Mouse (Mus musculus) intestine, postnatal 0 days (tissue): ENCODE results near the gene Copb1. TPM values are rescaled to one million over a fixed set of nuclear protein-coding genes. Genes with fewer than 3 reads are reported as not detected.

Experiments
- ATAC-seq: fragments of 200-750 bp; cut with Nextera tagmentation; 2 replicates; pipeline ENCODE4 v1.8.0; 2017; ENCODE audit warnings: mild to moderate bottlenecking, moderate TSS enrichment, moderate library complexity
- H3K27ac ChIP-seq: fragments of 300-500 bp; sonication (generic); 2 replicates; pipeline ENCODE4 v1.5.1; 2014; ENCODE audit warnings: mild to moderate bottlenecking, low read depth, low read length, moderate library complexity
- H3K27me3 ChIP-seq: fragments of 300-500 bp; sonication (generic); replicated peaks from 2 replicates; pipeline ENCODE4 v1.6.1; 2014; ENCODE audit warnings: low read length, mixed read lengths; ENCODE audit not compliant: control insufficient read depth, insufficient read depth
- H3K36me3 ChIP-seq: fragments of 300-500 bp; sonication (generic); 2 replicates; pipeline ENCODE4 v1.6.1; 2014; ENCODE audit warnings: mild to moderate bottlenecking, moderate library complexity; ENCODE audit not compliant: control insufficient read depth, insufficient read depth
- H3K4me1 ChIP-seq: fragments of 300-500 bp; sonication (generic); replicated peaks from 2 replicates; pipeline ENCODE4 v1.6.1; 2014; ENCODE audit warnings: antibody characterized with exemption, low read length, mixed read lengths; ENCODE audit not compliant: control insufficient read depth, insufficient read depth
- H3K4me2 ChIP-seq: fragments of 300-500 bp; sonication (generic); replicated peaks from 2 replicates; pipeline ENCODE4 v1.6.1; 2014; ENCODE audit warnings: low read depth, mild to moderate bottlenecking, moderate library complexity
- H3K4me3 ChIP-seq: fragments of 300-500 bp; sonication (generic); 2 replicates; pipeline ENCODE4 v1.5.1; 2014; ENCODE audit warnings: low read depth, low read length
- H3K9ac ChIP-seq: fragments of 300-500 bp; sonication (generic); 2 replicates; pipeline ENCODE4 v1.6.1; 2014; ENCODE audit warnings: mild to moderate bottlenecking, low read depth, low read length
- H3K9me3 ChIP-seq: fragments of 300-500 bp; sonication (generic); 2 replicates; pipeline ENCODE4 v1.6.1; 2016; ENCODE audit warnings: mixed run types; ENCODE audit not compliant: control insufficient read depth
- CTCF ChIP-seq: sonication (generic); IDR thresholded peaks from 2 replicates; pipeline ENCODE4 v1.5.1; 2016; ENCODE audit warnings: low read depth, mild to moderate bottlenecking, control low read depth, antibody characterized with exemption, moderate library complexity
- WGBS: fragments of 180-500 bp; shearing (Covaris S2); extraction: QIAGEN DNeasy Blood & Tissue Kit; methylation state at CpG from one replicate; pipeline ENCODE4 v1.1.7; 2014; 5-methylcytosine and 5-hydroxymethylcytosine counted together
- polyA plus RNA-seq: library from polyadenylated mRNA; unstranded; fragments of >200 nt; fragmentation: Nextera tagmentation; extraction: Ambion mirVana; gene quantifications from 2 replicates; pipeline ENCODE4 v1.2.1, GENCODE M21; 2015

The Copb1 gene
- polyA plus RNA-seq, 1 experiment from 2014 or later = 140 TPM

GRCm38 (mm10) chr7:114292501-114292971, 38.0 kb upstream of the Copb1 start:
- Histone ChIP-seq H3K4me1 (no peaks in the 10 kb centered on the region), H3K9ac (no peak overlapping the region), H3K4me2 (peak overlapping the region; percentile 35), H3K27me3 (no peaks in the 10 kb centered on the region), H3K9me3 (no peaks in the 10 kb centered on the region), H3K27ac (no peak overlapping the region), H3K36me3 (no peaks in the 10 kb centered on the region), H3K4me3 (peak overlapping the region; percentile 18)
- ATAC-seq = no peak
- TF ChIP-seq CTCF = no peak
- WGBS = 21% methylated on average over 12 of the region's 12 CpGs

- no peak overlapping the region for H3K9ac ChIP-seq
- no peak for ATAC-seq
- H3K4me1 ChIP-seq = no peaks in the 10 kb centered on the region
- no peak overlapping the region for H3K27ac ChIP-seq
- H3K4me2 ChIP-seq = no peak overlapping the region
- no peaks in the 10 kb centered on the region for H3K36me3 ChIP-seq
- 69% methylated on average over 15 of the region's 15 CpGs for WGBS
- no peak for TF ChIP-seq CTCF
- H3K27me3 ChIP-seq = no peaks in the 10 kb centered on the region
- no peaks in the 10 kb centered on the region for H3K9me3 ChIP-seq
- H3K4me3 ChIP-seq = no peak overlapping the region
Measured at GRCm38 (mm10) chr7:114291461-114292335, 37.2 kb upstream of the Copb1 start.

- H3K36me3 ChIP-seq = no peaks in the 10 kb centered on the region
- H3K9ac ChIP-seq = no peak overlapping the region
- H3K4me1 ChIP-seq = no peaks in the 10 kb centered on the region
- WGBS = 73% methylated on average over 5 of the region's 5 CpGs
- H3K27ac ChIP-seq = no peak overlapping the region
- no peaks in the 10 kb centered on the region for H3K9me3 ChIP-seq
- ATAC-seq = no peak
- H3K27me3 ChIP-seq = no peaks in the 10 kb centered on the region
- no peak overlapping the region for H3K4me2 ChIP-seq
- H3K4me3 ChIP-seq = no peak overlapping the region
- no peak for TF ChIP-seq CTCF
Measured at GRCm38 (mm10) chr7:114290078-114290506, 35.6 kb upstream of the Copb1 start.

GRCm38 (mm10) chr7:114284296-114284910, 29.9 kb upstream of the Copb1 start:
- Histone ChIP-seq H3K36me3 (no peaks in the 10 kb centered on the region), H3K9ac (no peak overlapping the region), H3K4me3 (no peak overlapping the region), H3K27me3 (no peaks in the 10 kb centered on the region), H3K9me3 (no peaks in the 10 kb centered on the region), H3K27ac (no peak overlapping the region), H3K4me2 (no peak overlapping the region), H3K4me1 (no peaks in the 10 kb centered on the region)
- ATAC-seq = no peak
- WGBS = 93% methylated on average over 14 of the region's 14 CpGs
- no peak for TF ChIP-seq CTCF

- H3K4me3 ChIP-seq = no peak overlapping the region
- H3K9me3 ChIP-seq = no peaks in the 10 kb centered on the region
- no peak for ATAC-seq
- H3K9ac ChIP-seq = no peak overlapping the region
- H3K4me2 ChIP-seq = no peak overlapping the region
- no peak for TF ChIP-seq CTCF
- 80% methylated on average over 9 of the region's 9 CpGs for WGBS
- no peaks in the 10 kb centered on the region for H3K4me1 ChIP-seq
- H3K27me3 ChIP-seq = no peaks in the 10 kb centered on the region
- no peaks in the 10 kb centered on the region for H3K36me3 ChIP-seq
- H3K27ac ChIP-seq = no peak overlapping the region
Measured at GRCm38 (mm10) chr7:114283006-114283405, 28.5 kb upstream of the Copb1 start.

- H3K36me3 ChIP-seq = no peaks in the 10 kb centered on the region
- H3K9ac ChIP-seq = no peak overlapping the region
- ATAC-seq = no peak
- H3K4me2 ChIP-seq = no peak overlapping the region
- no peaks in the 10 kb centered on the region for H3K4me1 ChIP-seq
- H3K9me3 ChIP-seq = no peaks in the 10 kb centered on the region
- no peak overlapping the region for H3K27ac ChIP-seq
- WGBS = 55% methylated on average over 3 of the region's 3 CpGs
- H3K27me3 ChIP-seq = no peaks in the 10 kb centered on the region
- TF ChIP-seq CTCF = peak; percentile 77
- no peak overlapping the region for H3K4me3 ChIP-seq
Measured at GRCm38 (mm10) chr7:114281671-114282070, 27.2 kb upstream of the Copb1 start.
